Mouse (Mus musculus) hindbrain, embryonic 12.5 days (tissue): ENCODE data around the gene Fxyd6. TPM values are rescaled to one million over a fixed set of nuclear protein-coding genes. Genes with fewer than 3 reads are reported as not detected.

ENCODE experiments used
- ATAC-seq: fragments of 200-750 bp; cut with Nextera tagmentation; 2 replicates; pipeline ENCODE4 v1.8.0; 2017; ENCODE audit warnings: moderate TSS enrichment; ENCODE audit not compliant: low FRiP score
- H3K27ac ChIP-seq: fragments of 300-500 bp; sonication (generic); 2 replicates; pipeline ENCODE4 v1.5.1; 2016; ENCODE audit warnings: mild to moderate bottlenecking
- H3K27me3 ChIP-seq: fragments of 300-500 bp; sonication (generic); 2 replicates; pipeline ENCODE4 v1.6.1; 2016; ENCODE audit warnings: mild to moderate bottlenecking
- H3K36me3 ChIP-seq: fragments of 300-500 bp; sonication (generic); 2 replicates; pipeline ENCODE4 v1.6.1; 2016; ENCODE audit warnings: mild to moderate bottlenecking
- H3K4me1 ChIP-seq: fragments of 300-500 bp; sonication (generic); 2 replicates; pipeline ENCODE4 v1.6.1; 2016
- H3K4me2 ChIP-seq: fragments of 300-500 bp; sonication (generic); replicated peaks from 2 replicates; pipeline ENCODE4 v1.6.1; 2016; ENCODE audit warnings: mild to moderate bottlenecking
- H3K4me3 ChIP-seq: fragments of 300-500 bp; sonication (generic); 2 replicates; pipeline ENCODE4 v1.5.1; 2016; ENCODE audit warnings: mild to moderate bottlenecking
- H3K9ac ChIP-seq: fragments of 300-500 bp; sonication (generic); 2 replicates; pipeline ENCODE4 v1.6.1; 2016; ENCODE audit warnings: mild to moderate bottlenecking, moderate library complexity
- H3K9me3 ChIP-seq: fragments of 300-500 bp; sonication (generic); replicated peaks from 2 replicates; pipeline ENCODE4 v1.6.1; 2016; ENCODE audit warnings: mild to moderate bottlenecking
- WGBS: fragments of 180-500 bp; shearing (Covaris S2); methylation state at CpG from one replicate; pipeline ENCODE4 v1.1.7; 2016; 5-methylcytosine and 5-hydroxymethylcytosine counted together
- polyA plus RNA-seq: library from polyadenylated mRNA; unstranded; fragments of >200 nt; fragmentation: Nextera tagmentation; extraction: Ambion mirVana; gene quantifications from 2 replicates; pipeline ENCODE4 v1.2.1, GENCODE M21; 2016

Gene Fxyd6
- polyA plus RNA-seq, 1 experiment from 2014 or later: 196 TPM

- 81% methylated on average over 2 of the region's 2 CpGs for whole genome bisulfite sequencing
- no peaks in the 10 kb centered on the region for H3K27me3 ChIP-seq
- H3K9me3 ChIP-seq: no peaks in the 10 kb centered on the region
- H3K27ac ChIP-seq: no peak overlapping the region
- H3K9ac ChIP-seq: no peak overlapping the region
- no peak overlapping the region for H3K4me2 ChIP-seq
- no peaks in the 10 kb centered on the region for H3K4me1 ChIP-seq
- no peak for ATAC-seq
- H3K36me3 ChIP-seq: no peaks in the 10 kb centered on the region
- H3K4me3 ChIP-seq: no peak overlapping the region
Measured at GRCm38 (mm10) chr9:45355192-45355591, 14.8 kb upstream of the Fxyd6 start.

- Histone ChIP-seq H3K9me3 (no peaks in the 10 kb centered on the region), H3K27me3 (no peaks in the 10 kb centered on the region), H3K27ac (no peak overlapping the region), H3K36me3 (no peaks in the 10 kb centered on the region), H3K9ac (no peak overlapping the region), H3K4me3 (no peak overlapping the region), H3K4me2 (no peak overlapping the region), H3K4me1 (0 out of 2 replicates have a peak, but pooled peaks cover 4% of the 10 kb centered on the region)
- no peak for ATAC-seq
- WGBS: 61% methylated on average over 7 of the region's 7 CpGs
Measured at GRCm38 (mm10) chr9:45358356-45358755, 11.6 kb upstream of the Fxyd6 start.

- no peak for ATAC-seq
- 42% methylated on average over 2 of the region's 2 CpGs for WGBS
Measured at GRCm38 (mm10) chr9:45362051-45362461, 7.9 kb upstream of the Fxyd6 start.

GRCm38 (mm10) chr9:45363639-45364214, 6.3 kb upstream of the Fxyd6 start:
- no peaks in the 10 kb centered on the region for H3K36me3 ChIP-seq
- WGBS: 51% methylated on average over 7 of the region's 7 CpGs
- H3K4me2 ChIP-seq: no peak overlapping the region
- no peak overlapping the region for H3K27ac ChIP-seq
- peaks cover 7% of the 10 kb centered on the region for H3K27me3 ChIP-seq
- H3K9ac ChIP-seq: no peak overlapping the region
- H3K4me3 ChIP-seq: no peak overlapping the region
- H3K9me3 ChIP-seq: no peaks in the 10 kb centered on the region
- 0 out of 2 replicates have a peak, but pooled peaks cover 4% of the 10 kb centered on the region for H3K4me1 ChIP-seq
- ATAC-seq: no peak

More at GRCm38 (mm10) chr9:45362051-45362461, 7.9 kb upstream of the Fxyd6 start:
- no peaks in the 10 kb centered on the region for H3K36me3 ChIP-seq
- H3K4me3 ChIP-seq: no peak overlapping the region
- H3K9ac ChIP-seq: no peak overlapping the region
- H3K4me1 ChIP-seq: 0 out of 2 replicates have a peak, but pooled peaks cover 4% of the 10 kb centered on the region
- H3K9me3 ChIP-seq: no peaks in the 10 kb centered on the region
- no peak overlapping the region for H3K27ac ChIP-seq
- no peak overlapping the region for H3K4me2 ChIP-seq
- H3K27me3 ChIP-seq: no peaks in the 10 kb centered on the region; the same call in 1 of the 2 replicates

- Histone ChIP-seq H3K27me3 (peaks cover 7% of the 10 kb centered on the region), H3K27ac (no peak overlapping the region), H3K9ac (no peak overlapping the region), H3K4me1 (peaks cover 25% of the 10 kb centered on the region), H3K36me3 (no peaks in the 10 kb centered on the region), H3K4me2 (no peak overlapping the region), H3K9me3 (no peaks in the 10 kb centered on the region), H3K4me3 (no peak overlapping the region)
- 59% methylated on average over 8 of the region's 8 CpGs for WGBS
- no peak for ATAC-seq
Measured at GRCm38 (mm10) chr9:45367716-45368115, 2.3 kb upstream of the Fxyd6 start.

GRCm38 (mm10) chr9:45368341-45368901, 1.6 kb upstream of the Fxyd6 start:
- no peak for ATAC-seq
- H3K27ac ChIP-seq: no peak overlapping the region
- H3K4me1 ChIP-seq: peaks cover 26% of the 10 kb centered on the region
- peaks cover 7% of the 10 kb centered on the region for H3K27me3 ChIP-seq
- WGBS: 67% methylated on average over 5 of the region's 5 CpGs
- no peaks in the 10 kb centered on the region for H3K36me3 ChIP-seq
- no peaks in the 10 kb centered on the region for H3K9me3 ChIP-seq
- no peak overlapping the region for H3K4me2 ChIP-seq
- H3K4me3 ChIP-seq: no peak overlapping the region
- no peak overlapping the region for H3K9ac ChIP-seq

GRCm38 (mm10) chr9:45370616-45371336, 791 bp downstream of the Fxyd6 start:
- peak overlapping the region; percentile 66 for H3K4me3 ChIP-seq
- peak overlapping the region; percentile 91 for H3K4me2 ChIP-seq
- peaks cover 7% of the 10 kb centered on the region for H3K36me3 ChIP-seq
- peak; percentile 46 for ATAC-seq
- H3K27me3 ChIP-seq: peaks cover 7% of the 10 kb centered on the region
- H3K27ac ChIP-seq: peak overlapping the region; percentile 84
- H3K9me3 ChIP-seq: no peaks in the 10 kb centered on the region
- peaks cover 26% of the 10 kb centered on the region for H3K4me1 ChIP-seq
- 1% methylated on average over 25 of the region's 25 CpGs for WGBS
- peak overlapping the region; percentile 79 for H3K9ac ChIP-seq

- ATAC-seq: peak; percentile 53
- peaks cover 29% of the 10 kb centered on the region for H3K4me1 ChIP-seq
- 3% methylated on average over 2 of the region's 2 CpGs for WGBS
- peak overlapping the region; percentile 66 for H3K4me3 ChIP-seq
- peak overlapping the region; percentile 91 for H3K4me2 ChIP-seq
- peak overlapping the region; percentile 84 for H3K27ac ChIP-seq
- H3K36me3 ChIP-seq: peaks cover 10% of the 10 kb centered on the region
- no peaks in the 10 kb centered on the region for H3K9me3 ChIP-seq
- peaks cover 7% of the 10 kb centered on the region for H3K27me3 ChIP-seq
- peak overlapping the region; percentile 79 for H3K9ac ChIP-seq
Measured at GRCm38 (mm10) chr9:45371337-45371707, 1.3 kb downstream of the Fxyd6 start.

GRCm38 (mm10) chr9:45373896-45374295, 3.9 kb downstream of the Fxyd6 start:
- Histone ChIP-seq H3K36me3 (peaks cover 10% of the 10 kb centered on the region), H3K9me3 (no peaks in the 10 kb centered on the region), H3K27ac (no peak overlapping the region), H3K27me3 (no peaks in the 10 kb centered on the region), H3K4me1 (peaks cover 33% of the 10 kb centered on the region), H3K9ac (no peak overlapping the region), H3K4me3 (no peak overlapping the region), H3K4me2 (no peak overlapping the region)
- WGBS: 82% methylated on average over 3 of the region's 3 CpGs
- ATAC-seq: no peak

GRCm38 (mm10) chr9:45374988-45375502, 5.1 kb downstream of the Fxyd6 start:
- H3K36me3 ChIP-seq: peaks cover 10% of the 10 kb centered on the region
- WGBS: 88% methylated on average over 6 of the region's 6 CpGs
- no peak overlapping the region for H3K9ac ChIP-seq
- no peak for ATAC-seq
- H3K4me1 ChIP-seq: peaks cover 38% of the 10 kb centered on the region
- no peak overlapping the region for H3K27ac ChIP-seq
- no peak overlapping the region for H3K4me3 ChIP-seq
- H3K27me3 ChIP-seq: no peaks in the 10 kb centered on the region
- H3K4me2 ChIP-seq: no peak overlapping the region
- H3K9me3 ChIP-seq: no peaks in the 10 kb centered on the region

GRCm38 (mm10) chr9:45376427-45376826, 6.4 kb downstream of the Fxyd6 start:
- no peak overlapping the region for H3K9ac ChIP-seq
- peaks cover 10% of the 10 kb centered on the region for H3K36me3 ChIP-seq
- no peak overlapping the region for H3K4me3 ChIP-seq
- H3K27me3 ChIP-seq: no peaks in the 10 kb centered on the region
- no peak overlapping the region for H3K27ac ChIP-seq
- no peaks in the 10 kb centered on the region for H3K9me3 ChIP-seq
- H3K4me1 ChIP-seq: peaks cover 44% of the 10 kb centered on the region
- H3K4me2 ChIP-seq: no peak overlapping the region
- ATAC-seq: no peak
- 82% methylated on average over 4 of the region's 4 CpGs for WGBS

GRCm38 (mm10) chr9:45376883-45377282, 6.9 kb downstream of the Fxyd6 start:
- no peaks in the 10 kb centered on the region for H3K27me3 ChIP-seq
- ATAC-seq: no peak
- H3K36me3 ChIP-seq: peaks cover 10% of the 10 kb centered on the region
- H3K4me1 ChIP-seq: peaks cover 41% of the 10 kb centered on the region
- H3K27ac ChIP-seq: no peak overlapping the region
- H3K9ac ChIP-seq: no peak overlapping the region
- 89% methylated on average over 2 of the region's 2 CpGs for WGBS
- no peaks in the 10 kb centered on the region for H3K9me3 ChIP-seq
- no peak overlapping the region for H3K4me3 ChIP-seq
- no peak overlapping the region for H3K4me2 ChIP-seq
